Mouse (Mus musculus) erythroblast, embryonic 14.5 days (primary cell): ENCODE measurements at regions not wholly inside any gene's neighbourhood (a gene's known extent, or its start where the extent isn't known, plus 50 kb on each side); places are given as distances from the start of the nearest gene placed in this dataset.

Experiments
- H3K27me3 ChIP-seq: 2 replicates; pipeline ENCODE4 v1.6.1; 2012; ENCODE audit warnings: inconsistent platforms; ENCODE audit not compliant: control insufficient read depth
- H3K36me3 ChIP-seq: 2 replicates; pipeline ENCODE4 v1.6.1; 2012; ENCODE audit warnings: mild to moderate bottlenecking, inconsistent platforms; ENCODE audit not compliant: control insufficient read depth
- H3K4me1 ChIP-seq: 2 replicates; pipeline ENCODE4 v1.6.1; 2012; ENCODE audit warnings: inconsistent platforms; ENCODE audit not compliant: control insufficient read depth
- H3K4me3 ChIP-seq: replicated peaks from 2 replicates; pipeline ENCODE3; 2012; ENCODE audit warnings: moderate library complexity, mild to moderate bottlenecking, inconsistent platforms
- H3K9me3 ChIP-seq: 2 replicates; pipeline ENCODE4 v1.6.1; 2012; ENCODE audit warnings: low read length, inconsistent platforms, mixed read lengths; ENCODE audit not compliant: control insufficient read depth
- GATA1 ChIP-seq: IDR thresholded peaks from 2 replicates; pipeline ENCODE4 v1.6.1; 2012; ENCODE audit warnings: low read length, inconsistent platforms, mixed read lengths
- TAL1 ChIP-seq: IDR thresholded peaks from 3 replicates; pipeline ENCODE4 v1.6.1; 2012; ENCODE audit warnings: low read length, inconsistent platforms, mixed read lengths

DNA sequence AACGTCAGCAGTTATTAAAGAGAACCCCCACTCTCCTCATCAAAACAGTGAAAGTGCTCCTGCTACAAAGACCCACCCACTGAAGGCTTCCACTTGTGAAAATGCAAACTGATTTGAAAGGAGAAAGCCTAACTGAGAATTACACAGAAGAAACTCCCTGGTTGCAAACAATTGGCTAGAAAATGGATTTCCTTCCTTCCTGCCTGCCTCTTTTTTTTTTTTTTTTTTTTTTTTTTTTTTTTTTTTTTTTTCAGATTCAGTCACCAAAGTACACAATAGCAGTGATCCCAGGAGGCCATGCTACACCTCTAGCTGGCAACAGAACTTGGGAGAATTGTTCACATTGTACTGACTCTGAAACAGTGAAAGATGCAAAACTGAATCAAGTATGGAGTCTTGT is 343.0 kb downstream of the Dad1 start:
- Histone ChIP-seq H3K9me3 (no peaks in the 10 kb centered on the region), H3K36me3 (no peaks in the 10 kb centered on the region), H3K27me3 (no peaks in the 10 kb centered on the region), H3K4me3 (no peak overlapping the region), H3K4me1 (no peaks in the 10 kb centered on the region)
- TF ChIP-seq TAL1 (no peak), GATA1 (no peak)

DNA sequence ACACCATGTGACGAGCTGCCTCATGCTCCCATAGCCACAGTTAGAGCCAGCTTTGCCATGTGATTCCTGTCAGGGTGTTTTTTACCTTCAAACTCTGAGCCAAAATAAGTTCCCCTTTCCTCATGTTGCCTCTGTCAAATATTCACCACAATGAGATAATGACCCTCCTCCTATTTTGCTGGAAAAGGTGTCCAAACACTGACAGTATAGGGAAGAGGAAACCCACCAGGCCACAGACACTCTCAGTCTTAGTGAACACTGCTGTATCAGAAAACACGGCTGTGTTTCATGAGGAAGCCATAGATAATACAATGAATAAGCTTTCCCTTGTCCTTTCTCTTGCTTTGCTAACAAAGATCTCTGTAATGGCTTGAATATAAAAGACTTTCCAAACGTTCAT is 349.3 kb downstream of the Dad1 start:
- Histone ChIP-seq H3K9me3 (no peaks in the 10 kb centered on the region), H3K27me3 (no peaks in the 10 kb centered on the region), H3K4me3 (no peak overlapping the region), H3K4me1 (no peaks in the 10 kb centered on the region), H3K36me3 (no peaks in the 10 kb centered on the region)
- TF ChIP-seq TAL1 (no peak), GATA1 (no peak)

DNA sequence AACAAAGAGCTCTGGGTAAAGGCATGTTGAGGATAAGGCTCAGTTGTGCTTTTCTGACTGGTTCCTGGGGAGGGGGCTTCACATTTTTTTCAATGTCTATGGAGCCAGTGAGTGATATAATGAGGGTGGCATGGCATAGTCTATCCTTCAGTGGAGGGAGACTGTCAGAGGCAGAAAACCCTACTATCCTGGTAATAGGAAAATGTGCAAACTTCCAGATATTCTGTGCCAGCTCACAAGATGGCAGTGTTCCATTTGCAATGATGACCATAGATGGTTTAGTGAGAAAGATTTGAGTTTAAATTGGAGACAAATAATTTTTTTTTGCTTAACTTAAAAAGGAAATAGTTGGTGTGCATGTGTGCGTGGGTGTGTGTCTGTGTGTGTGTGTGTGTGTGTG is 352.8 kb downstream of the Dad1 start:
- no peak overlapping the region for H3K4me3 ChIP-seq
- no peaks in the 10 kb centered on the region for H3K36me3 ChIP-seq
- H3K27me3 ChIP-seq, result no peaks in the 10 kb centered on the region
- no peaks in the 10 kb centered on the region for H3K9me3 ChIP-seq
- no peaks in the 10 kb centered on the region for H3K4me1 ChIP-seq
- TF ChIP-seq GATA1, result no peak
- no peak for TF ChIP-seq TAL1

DNA sequence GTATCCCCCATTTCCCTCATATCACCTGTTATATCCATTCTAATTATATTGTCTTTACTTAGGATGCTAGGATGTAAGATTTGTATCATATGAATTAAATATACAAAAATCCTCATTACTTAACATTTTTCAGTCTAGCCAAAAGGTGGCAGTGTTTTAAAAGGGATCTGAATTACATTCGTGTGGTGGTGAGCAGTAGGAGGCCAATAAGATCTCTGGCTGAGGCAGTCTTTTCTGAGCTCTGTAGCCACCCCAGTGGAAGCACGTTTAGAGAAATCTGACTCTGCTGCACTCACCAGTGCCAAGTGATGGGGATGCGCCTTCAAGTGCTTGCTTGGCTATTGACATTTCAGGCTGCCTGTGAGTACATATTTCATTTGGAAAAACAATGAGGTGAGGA is 372.6 kb downstream of the Dad1 start:
- Histone ChIP-seq H3K4me1 (no peaks in the 10 kb centered on the region), H3K27me3 (no peaks in the 10 kb centered on the region), H3K4me3 (no peak overlapping the region), H3K9me3 (no peaks in the 10 kb centered on the region), H3K36me3 (no peaks in the 10 kb centered on the region)
- TF ChIP-seq TAL1 (no peak), GATA1 (no peak)

DNA sequence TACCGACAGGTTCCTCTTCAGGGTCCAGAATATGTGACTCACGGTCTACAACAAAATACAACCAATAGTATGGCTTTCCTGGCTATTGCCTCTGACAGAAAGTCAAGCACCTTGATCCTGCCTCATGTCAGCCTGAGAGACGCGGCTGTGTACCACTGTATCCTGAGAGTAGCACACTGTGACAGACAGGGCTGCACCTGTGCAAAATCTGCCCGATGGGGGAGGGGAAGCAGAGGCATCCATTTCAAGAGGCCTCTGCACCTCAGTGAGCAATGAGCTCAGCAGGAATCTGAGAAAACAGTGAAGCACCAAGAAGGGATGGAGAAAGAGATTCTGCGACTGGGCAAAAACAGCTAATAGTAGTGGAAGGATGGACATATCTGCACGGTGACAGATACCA is 377.3 kb downstream of the Dad1 start:
- Histone ChIP-seq H3K4me3 (no peak overlapping the region), H3K36me3 (no peaks in the 10 kb centered on the region), H3K27me3 (no peaks in the 10 kb centered on the region), H3K4me1 (no peaks in the 10 kb centered on the region), H3K9me3 (no peaks in the 10 kb centered on the region)
- TF ChIP-seq TAL1 (no peak), GATA1 (no peak)

DNA sequence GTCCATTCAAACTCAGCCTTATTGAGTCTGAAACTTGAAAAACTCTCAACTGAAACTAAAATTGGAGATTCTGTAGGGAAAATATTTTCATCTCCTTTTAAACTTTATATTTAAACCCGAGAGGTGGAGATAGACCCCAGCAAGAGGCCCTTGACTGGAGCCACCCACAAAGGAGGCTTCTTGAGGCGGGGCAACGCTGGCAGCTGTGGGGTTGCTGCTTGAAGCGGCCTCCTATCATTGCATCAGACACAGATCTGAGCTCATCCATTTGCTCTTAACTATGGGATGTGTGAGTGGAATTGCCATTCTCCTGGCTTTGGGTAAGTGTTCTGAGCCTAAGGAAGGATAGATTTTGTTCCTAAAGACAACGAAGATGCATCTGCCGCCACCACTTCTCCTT is 378.2 kb downstream of the Dad1 start:
- Histone ChIP-seq H3K9me3 (no peaks in the 10 kb centered on the region), H3K4me1 (no peaks in the 10 kb centered on the region), H3K4me3 (no peak overlapping the region), H3K27me3 (no peaks in the 10 kb centered on the region), H3K36me3 (no peaks in the 10 kb centered on the region)
- no peak for TF ChIP-seq TAL1
- TF ChIP-seq GATA1, result no peak

DNA sequence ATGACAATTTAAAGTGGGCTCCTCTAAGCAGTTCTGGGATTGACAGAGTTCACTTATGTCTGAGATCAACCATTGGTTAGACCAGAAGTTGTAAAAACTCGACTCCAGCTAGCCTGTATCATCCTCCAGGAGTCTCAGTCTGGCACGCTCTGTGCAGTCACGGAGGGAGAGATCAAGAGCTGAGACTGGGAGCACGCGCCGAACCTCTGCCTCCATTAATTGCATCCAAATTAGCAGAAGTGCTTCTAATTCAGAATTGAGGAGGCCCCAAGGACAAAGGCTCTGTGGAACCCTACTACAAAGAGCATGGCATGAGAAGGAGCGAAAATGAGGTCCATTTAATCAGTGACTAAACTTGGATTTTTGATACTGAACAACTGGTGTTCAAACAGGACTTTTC is 406.9 kb downstream of the Dad1 start:
- H3K4me3 ChIP-seq, result no peak overlapping the region
- H3K27me3 ChIP-seq, result no peaks in the 10 kb centered on the region
- H3K4me1 ChIP-seq, result no peaks in the 10 kb centered on the region
- no peaks in the 10 kb centered on the region for H3K9me3 ChIP-seq
- no peak for TF ChIP-seq GATA1
- H3K36me3 ChIP-seq, result no peaks in the 10 kb centered on the region

DNA sequence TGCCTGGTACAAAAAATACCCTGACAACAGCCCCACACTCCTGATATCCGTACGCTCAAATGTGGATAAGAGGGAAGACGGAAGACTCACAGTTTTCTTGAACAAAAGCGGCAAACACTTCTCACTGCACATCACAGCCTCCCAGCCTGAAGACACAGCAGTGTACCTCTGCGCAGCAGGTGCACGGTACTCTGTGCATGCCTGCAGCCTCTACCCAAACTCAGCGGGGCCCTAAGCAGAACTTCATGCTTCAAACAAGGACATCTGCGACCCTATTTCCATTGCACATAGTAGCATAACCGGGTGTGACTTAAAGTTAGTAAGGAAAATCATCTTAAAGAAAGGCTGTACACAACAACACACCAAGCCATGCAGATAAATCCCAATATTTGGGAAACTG is 408.3 kb downstream of the Dad1 start:
- TF ChIP-seq GATA1 (no peak), TAL1 (no peak)
- H3K36me3 ChIP-seq, result no peaks in the 10 kb centered on the region
- no peak overlapping the region for H3K4me3 ChIP-seq
- no peaks in the 10 kb centered on the region for H3K27me3 ChIP-seq
- no peaks in the 10 kb centered on the region for H3K4me1 ChIP-seq
- no peaks in the 10 kb centered on the region for H3K9me3 ChIP-seq

DNA sequence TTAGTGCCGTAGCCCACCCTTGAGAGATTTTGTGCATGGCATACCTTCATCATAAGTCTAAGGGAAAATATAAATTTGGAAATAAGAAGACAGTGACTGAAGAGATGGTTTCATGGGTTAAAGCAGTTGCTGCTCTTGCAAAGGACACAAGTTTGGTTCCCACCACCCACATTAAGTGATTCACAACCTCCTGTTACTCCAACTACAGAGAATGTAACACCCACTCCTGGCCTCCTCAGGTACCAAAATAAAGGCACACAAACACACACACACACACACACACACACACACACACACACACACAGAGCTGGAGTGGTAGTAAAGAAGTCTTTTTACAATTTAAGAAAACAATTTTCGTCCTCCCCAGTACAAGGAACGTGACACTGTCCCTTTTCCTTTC is 421.4 kb downstream of the Dad1 start:
- H3K27me3 ChIP-seq, result no peaks in the 10 kb centered on the region
- no peaks in the 10 kb centered on the region for H3K36me3 ChIP-seq
- no peaks in the 10 kb centered on the region for H3K4me1 ChIP-seq
- H3K9me3 ChIP-seq, result no peaks in the 10 kb centered on the region
- no peak overlapping the region for H3K4me3 ChIP-seq
- TF ChIP-seq GATA1, result no peak
- no peak for TF ChIP-seq TAL1

DNA sequence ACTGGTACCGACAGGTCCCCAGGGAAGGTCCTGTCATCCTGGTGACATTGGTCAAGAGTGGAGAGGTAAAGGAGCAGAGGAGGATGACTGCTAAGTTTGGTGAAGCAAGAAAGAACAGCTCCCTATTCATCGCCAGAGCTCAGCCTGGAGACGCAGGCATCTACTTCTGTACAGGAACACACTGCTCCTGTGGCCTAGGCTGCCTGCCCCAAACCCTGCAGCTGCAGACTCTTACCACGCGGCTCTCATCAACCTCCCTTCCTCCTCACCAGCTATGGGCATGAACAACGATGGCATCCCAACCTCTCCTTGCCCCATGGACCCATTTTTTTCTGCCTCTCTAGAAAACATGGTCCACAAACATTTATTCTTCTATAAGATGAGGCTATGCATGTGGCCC is 422.3 kb downstream of the Dad1 start:
- H3K4me3 ChIP-seq, result no peak overlapping the region
- H3K9me3 ChIP-seq, result no peaks in the 10 kb centered on the region
- H3K4me1 ChIP-seq, result no peaks in the 10 kb centered on the region
- no peaks in the 10 kb centered on the region for H3K36me3 ChIP-seq
- H3K27me3 ChIP-seq, result no peaks in the 10 kb centered on the region
- TF ChIP-seq TAL1 (no peak), GATA1 (no peak)
